Mouse (Mus musculus) lung, embryonic 15.5 days (tissue): ENCODE measurements around the gene Ddx23. TPM values are rescaled to one million over a fixed set of nuclear protein-coding genes. Genes with fewer than 3 reads are reported as not detected.

Experiments used
- ATAC-seq: fragments of 200-750 bp; cut with Nextera tagmentation; 2 replicates; pipeline ENCODE4 v1.8.0; 2017; ENCODE audit warnings: moderate number of reproducible peaks, borderline replicate concordance; ENCODE audit not compliant: low FRiP score, low TSS enrichment; ENCODE audit errors: extremely low read depth
- H3K27ac ChIP-seq: fragments of 300-500 bp; sonication (generic); 2 replicates; pipeline ENCODE4 v1.5.1; 2015; ENCODE audit warnings: moderate library complexity, mild to moderate bottlenecking, inconsistent platforms
- H3K27me3 ChIP-seq: fragments of 300-500 bp; sonication (generic); 2 replicates; pipeline ENCODE4 v1.6.1; 2015; ENCODE audit warnings: inconsistent platforms
- H3K36me3 ChIP-seq: fragments of 300-500 bp; sonication (generic); 2 replicates; pipeline ENCODE4 v1.6.1; 2015; ENCODE audit warnings: inconsistent platforms
- H3K4me1 ChIP-seq: fragments of 300-500 bp; sonication (generic); 2 replicates; pipeline ENCODE4 v1.6.1; 2015; ENCODE audit warnings: inconsistent platforms
- H3K4me2 ChIP-seq: fragments of 300-500 bp; sonication (generic); 2 replicates; pipeline ENCODE4 v1.6.1; 2015; ENCODE audit warnings: inconsistent platforms, mild to moderate bottlenecking, moderate library complexity
- H3K4me3 ChIP-seq: fragments of 300-500 bp; sonication (generic); 2 replicates; pipeline ENCODE4 v1.5.1; 2015; ENCODE audit warnings: mild to moderate bottlenecking, inconsistent platforms
- H3K9ac ChIP-seq: fragments of 300-500 bp; sonication (generic); 2 replicates; pipeline ENCODE4 v1.6.1; 2015; ENCODE audit warnings: inconsistent platforms
- H3K9me3 ChIP-seq: fragments of 300-500 bp; sonication (generic); 2 replicates; pipeline ENCODE4 v1.6.1; 2016; ENCODE audit warnings: inconsistent platforms
- WGBS: fragments of 180-500 bp; shearing (Covaris S2); methylation state at CpG from one replicate; pipeline ENCODE4 v1.1.7; 2015; 5-methylcytosine and 5-hydroxymethylcytosine counted together
- polyA plus RNA-seq: library from polyadenylated mRNA; unstranded; fragments of >200 nt; fragmentation: Nextera tagmentation; extraction: Ambion mirVana; gene quantifications from 2 replicates; pipeline ENCODE4 v1.2.1, GENCODE M21; 2015

The Ddx23 gene
- polyA plus RNA-seq, 1 experiment from 2014 or later = 22.5 TPM

GRCm38 (mm10) chr15:98629464-98629863, 33.2 kb downstream of the Ddx23 start:
- no peak overlapping the region for H3K4me3 ChIP-seq
- H3K4me1 ChIP-seq = peaks cover 58% of the 10 kb centered on the region
- peaks cover 43% of the 10 kb centered on the region for H3K27me3 ChIP-seq
- no peaks in the 10 kb centered on the region for H3K9me3 ChIP-seq
- H3K9ac ChIP-seq = no peak overlapping the region
- H3K4me2 ChIP-seq = no peak overlapping the region
- no peaks in the 10 kb centered on the region for H3K36me3 ChIP-seq
- 28% methylated on average over 6 of the region's 6 CpGs for WGBS
- ATAC-seq = no peak
- H3K27ac ChIP-seq = peak overlapping the region; percentile 54

GRCm38 (mm10) chr15:98628589-98629254, 34.0 kb downstream of the Ddx23 start:
- Histone ChIP-seq H3K4me2 (peak overlapping the region; percentile 53), H3K9ac (0 out of 2 replicates have a peak overlapping the region, but pooled peaks have one; percentile 18), H3K9me3 (no peaks in the 10 kb centered on the region), H3K27ac (peak overlapping the region; percentile 54), H3K36me3 (no peaks in the 10 kb centered on the region), H3K27me3 (peaks cover 35% of the 10 kb centered on the region), H3K4me1 (peaks cover 51% of the 10 kb centered on the region), H3K4me3 (peak overlapping the region; percentile 4; the same call in 1 of the 2 replicates)
- 8% methylated on average over 20 of the region's 20 CpGs for WGBS
- peak; percentile 40; the same call in 1 of the 2 replicates for ATAC-seq

DNA sequence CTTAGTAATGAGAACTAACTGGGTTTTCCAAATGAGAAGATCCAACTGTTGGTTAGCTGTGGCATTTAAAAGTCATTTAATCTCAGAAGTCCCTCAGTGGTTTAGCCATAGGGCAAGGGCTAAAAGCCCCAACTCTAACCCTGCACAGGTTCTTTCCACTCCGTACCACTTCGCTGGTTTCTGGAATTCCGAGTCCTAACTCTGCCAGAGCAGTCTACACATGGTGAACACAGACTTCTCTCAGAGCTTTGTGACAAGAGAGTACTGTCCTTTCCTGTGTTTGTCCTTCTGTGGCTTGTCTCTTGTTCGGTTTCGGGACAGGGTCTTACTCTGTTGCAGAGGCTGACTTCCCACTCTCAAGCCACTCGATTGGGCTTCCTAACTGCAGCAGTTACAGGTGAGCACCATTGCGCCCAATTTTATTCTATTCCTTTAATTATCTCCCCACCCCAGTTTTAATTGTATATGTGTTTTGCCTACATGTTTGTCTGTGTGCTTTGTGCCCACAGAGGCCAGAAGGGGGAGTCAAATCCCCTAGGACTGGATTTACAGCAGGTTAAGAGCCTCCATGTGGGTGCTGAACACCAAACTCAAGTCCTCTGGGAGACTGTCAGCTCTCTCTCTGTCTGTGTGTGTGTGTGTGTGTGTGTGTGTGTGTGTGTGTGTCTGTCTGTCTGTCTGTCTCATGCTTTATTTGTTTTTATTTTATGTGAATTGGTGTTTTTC, 36.0 kb downstream of the Ddx23 start:
- 80% methylated on average over 7 of the region's 7 CpGs for WGBS
- no peak for ATAC-seq
- Histone ChIP-seq H3K9ac (no peak overlapping the region), H3K9me3 (no peaks in the 10 kb centered on the region), H3K4me1 (peaks cover 32% of the 10 kb centered on the region), H3K27ac (no peak overlapping the region), H3K4me3 (no peak overlapping the region), H3K4me2 (no peak overlapping the region), H3K36me3 (no peaks in the 10 kb centered on the region), H3K27me3 (peaks cover 20% of the 10 kb centered on the region)

- Histone ChIP-seq H3K9me3 (no peaks in the 10 kb centered on the region), H3K36me3 (no peaks in the 10 kb centered on the region), H3K4me3 (no peak overlapping the region), H3K4me1 (peaks cover 27% of the 10 kb centered on the region), H3K9ac (no peak overlapping the region), H3K27me3 (peaks cover 19% of the 10 kb centered on the region), H3K4me2 (no peak overlapping the region), H3K27ac (no peak overlapping the region)
- no peak for ATAC-seq
- WGBS = 34% methylated on average over 8 of the region's 8 CpGs
Measured at GRCm38 (mm10) chr15:98626078-98626477, 36.6 kb downstream of the Ddx23 start.

DNA sequence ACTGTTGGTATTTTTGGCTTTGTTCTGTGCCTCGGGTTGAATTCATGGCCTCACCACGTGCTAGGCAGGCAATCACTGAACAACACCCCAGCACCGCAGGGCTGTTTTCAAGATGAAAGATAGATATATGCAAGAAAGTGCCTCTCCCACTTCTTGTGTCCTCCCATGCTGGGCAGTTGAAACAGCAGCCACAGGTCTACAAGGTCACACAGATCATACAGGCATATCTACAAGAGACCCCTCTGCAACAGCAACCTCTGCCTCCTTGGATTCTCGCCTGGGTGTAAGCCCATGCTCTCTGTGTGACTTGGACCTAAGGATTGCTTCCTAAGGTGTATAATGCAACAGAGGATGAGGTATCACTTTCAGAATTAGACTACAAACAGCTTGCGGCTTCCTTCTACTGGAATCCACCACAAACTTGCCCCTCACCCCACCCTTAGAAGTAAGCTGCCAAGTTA, 39.3 kb downstream of the Ddx23 start:
- peaks cover 5% of the 10 kb centered on the region for H3K27me3 ChIP-seq
- H3K4me2 ChIP-seq = no peak overlapping the region
- H3K36me3 ChIP-seq = no peaks in the 10 kb centered on the region
- no peaks in the 10 kb centered on the region for H3K9me3 ChIP-seq
- H3K27ac ChIP-seq = no peak overlapping the region
- no peak for ATAC-seq
- H3K4me3 ChIP-seq = no peak overlapping the region
- peaks cover 3% of the 10 kb centered on the region for H3K4me1 ChIP-seq
- WGBS = 58% methylated on average over 5 of the region's 5 CpGs
- H3K9ac ChIP-seq = no peak overlapping the region

DNA sequence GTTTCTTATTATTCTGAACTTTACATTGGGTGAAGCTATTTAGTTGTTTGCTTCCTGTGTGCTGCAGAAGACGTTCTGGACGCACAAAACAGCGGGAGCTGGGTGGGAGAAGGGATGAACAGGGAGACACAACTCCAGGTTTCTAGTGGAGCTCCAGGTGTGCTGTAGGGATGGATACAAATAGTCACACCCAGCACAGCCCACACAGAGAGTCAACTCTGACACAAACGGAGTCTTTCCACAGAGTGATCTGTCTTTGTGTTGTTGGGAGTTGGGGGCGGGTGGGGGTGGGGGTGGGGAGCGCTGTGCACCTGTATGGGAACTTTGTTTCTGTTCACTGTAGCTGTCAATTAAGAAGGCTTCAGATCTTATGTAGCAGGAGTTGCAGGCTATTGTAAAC, 40.0 kb downstream of the Ddx23 start:
- H3K4me2 ChIP-seq = no peak overlapping the region
- H3K4me1 ChIP-seq = no peaks in the 10 kb centered on the region
- H3K9me3 ChIP-seq = no peaks in the 10 kb centered on the region
- H3K4me3 ChIP-seq = no peak overlapping the region
- no peaks in the 10 kb centered on the region for H3K36me3 ChIP-seq
- no peak for ATAC-seq
- no peak overlapping the region for H3K27ac ChIP-seq
- 26% methylated on average over 6 of the region's 6 CpGs for WGBS
- H3K9ac ChIP-seq = no peak overlapping the region
- H3K27me3 ChIP-seq = peaks cover 5% of the 10 kb centered on the region

- Histone ChIP-seq H3K36me3 (no peaks in the 10 kb centered on the region), H3K27ac (no peak overlapping the region), H3K9me3 (no peaks in the 10 kb centered on the region), H3K4me2 (no peak overlapping the region), H3K4me1 (no peaks in the 10 kb centered on the region), H3K9ac (no peak overlapping the region), H3K27me3 (peaks cover 5% of the 10 kb centered on the region), H3K4me3 (no peak overlapping the region)
- ATAC-seq = no peak
- 8% methylated on average over 7 of the region's 7 CpGs for WGBS
Measured at GRCm38 (mm10) chr15:98622199-98622598, 40.5 kb downstream of the Ddx23 start.

DNA sequence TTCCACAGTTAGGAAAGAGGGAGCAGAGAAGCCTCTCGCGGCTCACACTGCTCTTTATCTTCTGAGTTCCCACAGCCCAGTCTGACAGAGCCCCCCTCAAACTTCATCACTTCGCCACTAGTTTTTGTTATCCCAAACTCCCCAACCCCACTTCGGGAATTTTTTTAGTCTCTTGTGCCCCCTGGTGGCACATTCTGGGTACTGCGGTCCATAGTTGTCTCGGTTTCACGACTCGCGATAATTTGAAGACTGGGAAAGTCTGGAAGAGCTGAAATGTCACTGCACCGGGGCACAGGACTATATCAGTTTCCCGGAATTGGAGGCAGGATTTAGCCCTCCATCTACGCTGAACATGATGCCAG, 45.5 kb downstream of the Ddx23 start:
- no peaks in the 10 kb centered on the region for H3K9me3 ChIP-seq
- H3K27ac ChIP-seq = no peak overlapping the region
- no peaks in the 10 kb centered on the region for H3K36me3 ChIP-seq
- 0% methylated on average over 12 of the region's 12 CpGs for WGBS
- H3K4me3 ChIP-seq = no peak overlapping the region
- H3K4me1 ChIP-seq = peaks cover 16% of the 10 kb centered on the region
- H3K4me2 ChIP-seq = peak overlapping the region; percentile 31
- ATAC-seq = 0 out of 2 replicates have a peak, but pooled peaks have one; percentile 60
- peaks cover 5% of the 10 kb centered on the region for H3K27me3 ChIP-seq
- no peak overlapping the region for H3K9ac ChIP-seq

DNA sequence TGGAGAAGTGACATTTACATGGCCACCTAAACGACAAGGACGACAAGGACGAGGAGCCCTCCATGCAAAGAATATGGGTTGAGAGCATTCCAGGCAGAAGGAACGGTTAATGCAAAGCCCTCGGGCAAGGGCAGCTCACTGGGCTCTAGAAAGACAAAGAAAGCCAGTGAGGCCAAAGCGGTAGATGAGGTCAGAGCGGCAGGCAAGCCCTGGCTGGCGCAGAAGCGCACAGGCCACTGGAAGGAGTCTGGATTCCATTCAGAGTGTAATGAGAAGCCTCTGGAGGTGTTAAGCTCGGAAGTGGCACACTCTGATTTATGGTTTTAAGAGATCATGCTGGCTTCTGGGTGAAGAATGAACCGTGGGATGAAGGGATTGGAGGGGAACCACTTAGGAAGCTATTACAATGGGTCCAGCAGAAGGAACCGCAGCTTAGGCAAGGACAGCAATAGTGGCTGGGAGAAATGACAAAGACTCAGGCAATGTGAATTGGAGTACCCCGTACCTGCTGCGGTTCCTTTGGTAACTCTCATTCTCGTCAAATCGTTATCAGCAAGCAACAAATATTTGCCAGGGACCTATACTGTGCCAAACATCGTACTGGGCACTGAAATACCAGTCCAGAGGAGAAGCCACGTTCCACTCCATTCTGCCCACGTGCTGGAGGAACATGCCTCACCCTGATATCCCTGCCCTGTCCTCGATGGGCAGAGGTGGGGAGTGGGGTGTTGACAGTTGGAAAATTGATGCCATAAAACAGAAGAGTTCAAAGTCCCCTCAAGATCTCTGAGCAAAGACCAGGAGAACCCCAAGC, 46.1 kb downstream of the Ddx23 start:
- Histone ChIP-seq H3K4me1 (peaks cover 16% of the 10 kb centered on the region), H3K4me3 (no peak overlapping the region), H3K27ac (no peak overlapping the region), H3K27me3 (peaks cover 4% of the 10 kb centered on the region; the same call in 1 of the 2 replicates), H3K4me2 (peak overlapping the region; percentile 31), H3K36me3 (no peaks in the 10 kb centered on the region), H3K9ac (no peak overlapping the region), H3K9me3 (no peaks in the 10 kb centered on the region)
- WGBS = 35% methylated on average over 20 of the region's 20 CpGs
- ATAC-seq = 0 out of 2 replicates have a peak, but pooled peaks have one; percentile 2

DNA sequence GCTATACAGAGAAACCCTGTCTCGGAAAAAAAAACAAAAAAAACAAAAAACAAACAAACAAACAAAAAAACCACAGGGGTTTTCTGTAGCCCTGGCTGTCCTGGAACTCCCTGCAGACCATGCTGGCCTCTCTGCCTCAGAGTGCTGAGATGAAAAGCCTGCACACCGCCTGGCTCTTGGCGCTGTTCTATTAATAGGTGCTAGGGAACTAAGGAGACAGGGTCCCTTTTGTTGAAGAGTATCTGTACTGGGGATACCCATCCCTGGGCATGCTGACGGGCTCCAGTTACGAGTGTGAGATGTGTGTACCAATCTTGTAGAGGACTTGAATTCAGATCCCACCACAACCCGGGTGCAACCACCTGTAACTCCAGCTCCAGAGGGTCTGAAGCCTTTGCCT, 46.9 kb downstream of the Ddx23 start:
- H3K27ac ChIP-seq = no peak overlapping the region
- H3K27me3 ChIP-seq = no peaks in the 10 kb centered on the region
- no peaks in the 10 kb centered on the region for H3K9me3 ChIP-seq
- no peak overlapping the region for H3K4me3 ChIP-seq
- peaks cover 16% of the 10 kb centered on the region for H3K4me1 ChIP-seq
- no peaks in the 10 kb centered on the region for H3K36me3 ChIP-seq
- WGBS = 75% methylated on average over 6 of the region's 6 CpGs
- H3K4me2 ChIP-seq = no peak overlapping the region
- H3K9ac ChIP-seq = no peak overlapping the region
- ATAC-seq = no peak

GRCm38 (mm10) chr15:98614971-98615370, 47.7 kb downstream of the Ddx23 start:
- WGBS = 37% methylated on average over 6 of the region's 6 CpGs
- H3K27ac ChIP-seq = no peak overlapping the region

More at GRCm38 (mm10) chr15:98614971-98615370, 47.7 kb downstream of the Ddx23 start:
- Histone ChIP-seq H3K4me2 (no peak overlapping the region), H3K4me1 (peaks cover 19% of the 10 kb centered on the region), H3K4me3 (no peak overlapping the region), H3K27me3 (no peaks in the 10 kb centered on the region), H3K36me3 (no peaks in the 10 kb centered on the region), H3K9me3 (no peaks in the 10 kb centered on the region), H3K9ac (no peak overlapping the region)
- no peak for ATAC-seq
